Mouse (Mus musculus) liver, embryonic 14.5 days (tissue): ENCODE results near the gene Chrm2.

Experiments used
- CTCF ChIP-seq: IDR thresholded peaks from 2 replicates; pipeline ENCODE4 v1.5.1; 2016; ENCODE audit warnings: antibody characterized with exemption, low read depth, control low read depth
- EP300 ChIP-seq: IDR thresholded peaks from 2 replicates; pipeline ENCODE4 v1.6.1; 2016; ENCODE audit warnings: antibody characterized with exemption, low read depth

DNA sequence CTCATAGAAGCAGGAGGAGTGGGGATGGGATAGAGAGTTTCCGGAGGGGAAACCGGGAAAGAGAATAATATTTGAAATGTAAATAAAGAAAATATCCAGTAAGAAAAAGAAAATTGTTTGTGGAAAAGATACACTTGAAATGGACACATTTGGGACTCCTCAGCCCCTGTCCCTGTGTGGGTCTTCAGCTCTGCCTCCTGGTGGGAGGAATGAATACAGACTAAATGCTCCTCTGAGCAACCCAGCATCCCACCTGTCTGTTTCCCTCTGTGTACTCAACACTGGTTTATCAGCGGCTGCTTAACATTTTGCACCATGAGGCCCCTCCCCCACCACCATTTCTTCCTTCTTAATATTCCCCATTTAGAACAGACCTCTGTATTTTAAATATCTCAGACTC is 3.8 kb upstream of the Chrm2 start:
- TF ChIP-seq CTCF (no peak), EP300 (no peak)
